Mouse (Mus musculus) testis, adult 2 months (tissue): ENCODE data around the gene Fam169b.

Source experiments
- CTCF ChIP-seq: fragments of 200-500 bp; IDR thresholded peaks from 2 replicates; pipeline ENCODE4 v1.5.1; 2012; ENCODE audit warnings: low read depth, mild to moderate bottlenecking, inconsistent platforms, low read length, moderate library complexity; ENCODE audit not compliant: control insufficient read depth, insufficient read depth, insufficient replicate concordance
- POLR2A ChIP-seq: fragments of 200-500 bp; IDR thresholded peaks from 2 replicates; pipeline ENCODE4 v1.6.1; 2012; ENCODE audit warnings: low read depth, mild to moderate bottlenecking, inconsistent platforms, low read length, moderate library complexity; ENCODE audit not compliant: control insufficient read depth

DNA sequence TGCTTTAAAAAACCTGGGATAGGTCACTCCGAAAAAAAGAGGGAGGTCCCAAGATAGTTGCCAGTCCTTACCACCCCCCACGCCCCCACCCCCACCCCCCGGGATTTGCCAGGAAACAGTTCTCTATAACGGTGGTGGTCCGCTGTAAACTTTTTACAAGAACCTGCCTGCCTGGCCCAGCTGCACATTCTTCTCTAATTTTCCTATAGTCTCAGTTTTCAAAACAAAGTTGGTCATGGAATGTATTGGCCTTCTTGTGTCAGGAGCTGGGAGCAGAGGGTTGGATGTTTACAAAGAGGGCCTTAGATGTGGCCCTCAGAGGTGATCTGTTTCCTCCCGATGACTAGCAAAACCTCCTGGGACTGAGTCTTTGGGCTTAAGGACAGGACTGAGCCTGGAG lies 30.0 kb downstream of the Fam169b start:
- no peak for TF ChIP-seq POLR2A
- no peak for TF ChIP-seq CTCF
